Mouse (Mus musculus) gastrocnemius, postnatal 10 days (tissue): ENCODE results near the gene Aoc1. TPM values are rescaled to one million over a fixed set of nuclear protein-coding genes. Genes with fewer than 3 reads are reported as not detected.

Experiments
- DNase-seq: peaks from one replicate; pipeline ENCODE4 v3.0.0; 2021; ENCODE audit warnings: mixed read lengths
- long read RNA-seq, 2 experiments: library from polyadenylated mRNA; stranded (forward); transcript quantifications; one replicate each; pipeline ENCODE4 v2.0.0; 2021
- total RNA-seq, 2 experiments: library from RNA; stranded (reverse); gene quantifications; 2 replicates each; pipeline ENCODE4 v1.2.3; 2021

Aoc1 gene
- total RNA-seq = not detected
- long read RNA-seq, experiment 1 = 0 reads
- long read RNA-seq, experiment 2 = 0 reads

- DNase-seq = no peak
Observed at GRCm38 (mm10) chr6:48872596-48872995, at the start of gene Aoc1. TSS of gene Aoc1 (plus strand) at chr6:48872896.

- DNase-seq = no peak
Observed at GRCm38 (mm10) chr6:48825016-48825415, 47.7 kb upstream of the Aoc1 start.

GRCm38 (mm10) chr6:48828976-48829375, 43.7 kb upstream of the Aoc1 start:
- no peak for DNase-seq

- DNase-seq = no peak
Observed at GRCm38 (mm10) chr6:48829651-48830050, 43.0 kb upstream of the Aoc1 start.

DNA sequence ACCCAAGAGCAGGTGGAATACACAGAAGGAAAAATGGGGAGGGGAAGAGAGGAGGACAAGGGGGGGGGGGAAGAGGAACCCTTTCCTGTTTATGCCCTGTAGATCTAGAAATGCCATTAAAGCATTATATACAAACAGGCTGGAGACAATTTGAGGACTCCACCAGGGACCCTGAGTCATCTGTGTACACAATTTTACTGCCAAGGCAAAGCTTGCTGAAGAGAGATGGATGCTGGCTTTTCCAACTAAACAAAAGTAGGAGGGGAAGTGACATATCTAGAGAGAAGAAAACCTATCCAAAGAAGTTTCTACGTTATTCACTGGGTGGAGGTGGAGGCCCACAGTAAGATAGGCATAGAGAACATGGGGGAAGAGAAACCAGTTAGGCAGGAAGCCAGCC, 42.5 kb upstream of the Aoc1 start:
- DNase-seq = no peak

GRCm38 (mm10) chr6:48831141-48831540, 41.6 kb upstream of the Aoc1 start:
- DNase-seq = no peak

DNA sequence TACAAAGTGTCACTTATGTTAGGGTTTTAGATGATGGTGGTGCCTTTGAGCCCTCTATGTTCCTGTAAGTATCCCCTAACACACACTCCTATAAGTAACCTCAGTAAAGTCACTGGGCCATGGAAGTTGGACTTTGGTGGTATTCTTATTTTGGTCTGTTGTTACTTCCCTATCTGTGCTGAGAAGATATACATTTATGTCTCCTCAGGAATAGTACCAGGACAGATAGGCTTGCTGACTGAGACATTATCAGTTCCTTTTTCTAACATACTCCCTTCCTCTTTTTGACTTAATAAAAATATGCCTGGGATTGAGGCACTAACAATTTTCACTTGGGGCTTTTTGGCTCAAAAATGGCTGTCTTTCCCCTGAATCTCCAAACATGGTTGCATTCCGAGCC, 40.3 kb upstream of the Aoc1 start:
- DNase-seq = no peak

DNA sequence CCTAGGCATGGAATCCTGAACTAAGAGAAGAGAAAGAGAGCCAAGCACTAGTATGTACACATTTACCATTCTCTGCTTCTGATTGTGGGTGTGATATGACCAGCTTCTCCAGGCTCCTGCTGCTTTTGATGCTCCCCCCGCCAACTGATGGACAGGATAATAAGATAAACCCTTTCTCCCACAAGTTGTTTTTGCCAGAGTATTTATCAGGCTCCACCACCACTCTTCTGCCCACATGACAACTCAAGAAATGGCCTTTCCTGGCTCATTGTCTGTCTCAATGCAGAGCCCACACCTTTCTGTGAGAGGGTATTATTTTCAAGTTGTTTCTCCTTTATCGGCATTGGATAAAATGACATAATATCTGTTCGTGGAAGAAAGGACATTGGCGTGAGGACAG, 39.2 kb upstream of the Aoc1 start:
- no peak for DNase-seq

DNA sequence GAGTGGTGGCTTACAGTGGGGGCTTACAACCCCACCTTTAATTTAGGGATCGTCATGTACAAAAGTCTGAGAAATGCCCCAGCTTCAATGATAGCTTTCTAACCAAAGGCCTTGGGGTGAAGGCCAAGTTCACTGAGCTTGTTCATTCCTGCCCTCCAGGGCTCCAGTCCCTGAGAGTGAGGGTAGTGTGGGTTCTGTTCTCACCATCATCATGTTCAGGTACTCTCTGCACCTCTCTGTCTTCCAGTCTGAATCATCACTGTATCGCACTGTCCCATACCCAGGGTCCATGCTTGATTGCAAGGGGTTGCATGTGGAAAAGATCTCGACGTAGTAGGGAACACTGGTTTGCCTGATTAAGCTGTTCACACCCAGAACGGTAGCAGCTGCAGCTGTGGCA, 37.5 kb upstream of the Aoc1 start:
- no peak for DNase-seq

DNA sequence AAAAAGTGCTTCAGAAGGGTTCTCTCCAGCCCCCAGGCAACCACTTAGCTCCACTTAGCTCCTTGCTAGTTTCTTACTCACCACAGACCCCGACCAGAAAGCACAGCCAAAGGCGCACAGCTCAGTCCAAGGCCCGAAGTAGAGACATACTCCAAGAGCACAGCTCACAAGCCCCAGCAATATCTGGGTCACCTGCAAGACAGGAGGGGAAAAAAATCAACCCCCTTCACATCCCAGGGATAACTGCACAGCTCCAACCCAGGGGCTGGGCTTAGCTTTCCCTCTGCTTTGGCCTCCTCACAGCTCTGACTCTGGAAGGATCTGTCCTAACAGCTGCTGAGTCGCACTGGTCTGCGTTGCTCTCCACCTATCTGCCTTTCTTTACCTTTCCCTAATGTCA, 36.5 kb upstream of the Aoc1 start:
- DNase-seq = no peak

GRCm38 (mm10) chr6:48837516-48837915, 35.2 kb upstream of the Aoc1 start:
- DNase-seq = no peak

GRCm38 (mm10) chr6:48838321-48839080, 34.2 kb upstream of the Aoc1 start:
- no peak for DNase-seq

GRCm38 (mm10) chr6:48840371-48840969, 32.2 kb upstream of the Aoc1 start, which contains the start of gene Tmem176a:
TSS of gene Tmem176a (plus strand) at chr6:48840919.
- peak; percentile 44 for DNase-seq

DNA sequence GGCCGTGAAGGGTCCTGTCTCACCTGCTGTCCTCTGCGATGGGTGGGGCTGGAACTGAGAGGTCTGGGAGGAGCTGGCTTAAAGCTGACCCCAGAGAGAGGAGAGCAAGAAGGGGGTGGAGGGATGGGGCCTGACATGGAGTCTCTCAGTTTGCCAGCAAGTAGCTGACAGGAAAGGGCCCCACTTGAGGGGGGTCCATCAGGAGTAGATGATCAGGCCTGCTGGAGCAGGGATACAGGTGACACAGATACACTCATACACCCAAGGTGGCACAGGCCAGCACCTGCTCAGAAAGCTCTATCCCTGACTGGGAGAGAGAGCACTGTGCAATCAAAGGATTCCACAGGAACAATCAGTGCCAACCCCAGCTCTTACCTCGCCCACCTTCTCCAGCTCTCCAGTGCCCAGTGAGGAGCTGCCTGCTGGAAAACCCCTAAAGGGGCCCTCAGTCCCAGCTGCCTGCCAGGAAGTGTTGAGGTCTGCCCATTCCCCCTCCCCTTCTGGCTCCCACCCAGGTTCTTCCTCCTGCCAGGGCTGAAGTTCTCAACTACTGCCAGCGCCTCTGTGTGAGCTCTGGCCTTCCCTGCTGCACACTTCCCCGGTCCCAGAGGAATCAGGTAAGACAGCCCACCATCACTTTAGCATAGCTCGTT, 31.6 kb upstream of the Aoc1 start, which contains the start of gene Tmem176b:
TSS of gene Tmem176b (minus strand) at position 524 of the 653 bp plus-strand sequence.
- DNase-seq = peak; percentile 90

- DNase-seq = peak; percentile 27
Observed at GRCm38 (mm10) chr6:48842111-48842842, 30.4 kb upstream of the Aoc1 start.

- no peak for DNase-seq
Observed at GRCm38 (mm10) chr6:48845086-48845485, 27.6 kb upstream of the Aoc1 start.

DNA sequence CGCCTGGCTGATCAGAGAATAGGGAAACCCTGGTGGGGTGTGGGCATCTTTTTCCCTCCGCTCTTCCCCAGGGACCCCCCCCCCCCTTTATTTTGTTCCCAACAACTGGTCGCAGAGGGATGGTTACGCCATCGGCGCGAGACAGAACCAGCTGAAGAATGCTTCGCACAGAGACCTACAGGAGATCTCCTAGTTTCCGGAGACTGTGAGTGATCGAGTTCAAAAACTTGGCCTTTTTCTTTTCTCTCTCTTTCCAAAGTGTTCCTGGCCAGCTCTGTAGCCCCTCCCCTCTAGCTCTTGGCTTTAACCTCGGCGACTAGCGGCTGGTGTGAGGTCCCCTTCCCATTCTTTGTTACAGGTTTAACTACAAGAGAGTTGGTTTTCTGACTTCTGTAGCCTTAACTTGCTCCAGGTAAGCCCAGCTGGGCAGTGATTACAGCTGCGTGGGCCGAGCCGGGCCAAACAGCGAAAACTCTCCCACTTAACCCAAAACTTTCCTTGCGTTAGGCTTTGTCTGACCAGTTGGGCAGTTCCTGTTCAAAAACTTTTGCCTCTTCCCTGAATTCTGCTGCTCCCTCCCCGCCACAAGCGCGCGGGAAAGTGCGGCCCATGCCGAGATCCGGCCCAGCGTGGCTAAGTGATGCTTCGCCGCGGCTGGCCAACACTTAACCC, 20.7 kb upstream of the Aoc1 start:
- DNase-seq = peak; percentile 41

DNA sequence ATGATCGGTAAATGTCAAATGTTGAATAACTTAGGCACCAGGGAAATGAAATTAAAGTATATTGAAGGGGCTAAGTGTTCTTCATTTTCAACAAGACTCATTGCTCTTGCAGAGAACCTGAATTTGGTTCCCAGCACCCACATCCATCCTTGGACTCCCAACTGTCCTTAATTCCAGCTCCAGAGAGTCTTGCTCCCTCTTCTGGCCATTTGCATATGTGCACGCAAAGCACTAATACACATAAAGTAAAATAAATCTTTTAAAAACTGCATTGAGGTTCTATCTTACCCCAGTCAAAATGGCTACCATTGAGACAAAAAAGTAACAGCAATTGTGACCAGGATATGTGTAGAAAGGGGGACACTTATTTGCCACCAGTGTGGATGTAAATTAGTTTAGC, 18.5 kb upstream of the Aoc1 start:
- DNase-seq = no peak

DNA sequence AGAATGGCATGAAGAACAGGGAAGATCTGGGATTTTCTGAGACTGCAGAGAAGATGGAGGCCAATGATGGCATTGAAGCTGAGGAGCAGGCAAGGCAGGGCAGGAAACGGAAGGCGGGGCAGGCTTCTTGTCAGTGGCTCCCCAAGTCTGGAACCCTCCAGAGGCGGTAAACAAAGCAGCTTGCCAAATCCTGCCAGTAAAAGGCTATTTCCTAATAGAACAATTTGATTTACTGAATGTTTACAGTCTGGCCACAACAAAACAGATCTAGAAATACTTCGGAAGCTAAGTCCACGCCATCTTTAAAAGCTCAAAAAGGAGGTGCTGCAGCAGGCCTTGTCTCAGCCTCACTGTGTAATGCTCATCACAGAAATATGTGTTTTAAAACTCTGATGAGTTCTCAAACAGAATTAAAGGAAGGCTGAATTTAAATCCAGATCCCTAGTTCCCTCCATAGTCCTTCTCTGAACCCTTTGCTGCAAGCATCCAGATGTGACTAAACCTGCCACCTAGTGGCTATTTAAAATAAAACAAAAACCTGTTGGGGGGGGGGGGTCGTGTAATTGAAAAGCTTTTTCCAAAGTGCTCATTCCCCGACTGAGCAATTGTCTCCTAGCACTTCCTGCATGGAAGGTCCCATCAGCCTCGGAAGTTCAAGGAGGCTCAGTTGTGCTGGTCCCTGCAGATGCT, 14.9 kb upstream of the Aoc1 start:
- DNase-seq = no peak

DNA sequence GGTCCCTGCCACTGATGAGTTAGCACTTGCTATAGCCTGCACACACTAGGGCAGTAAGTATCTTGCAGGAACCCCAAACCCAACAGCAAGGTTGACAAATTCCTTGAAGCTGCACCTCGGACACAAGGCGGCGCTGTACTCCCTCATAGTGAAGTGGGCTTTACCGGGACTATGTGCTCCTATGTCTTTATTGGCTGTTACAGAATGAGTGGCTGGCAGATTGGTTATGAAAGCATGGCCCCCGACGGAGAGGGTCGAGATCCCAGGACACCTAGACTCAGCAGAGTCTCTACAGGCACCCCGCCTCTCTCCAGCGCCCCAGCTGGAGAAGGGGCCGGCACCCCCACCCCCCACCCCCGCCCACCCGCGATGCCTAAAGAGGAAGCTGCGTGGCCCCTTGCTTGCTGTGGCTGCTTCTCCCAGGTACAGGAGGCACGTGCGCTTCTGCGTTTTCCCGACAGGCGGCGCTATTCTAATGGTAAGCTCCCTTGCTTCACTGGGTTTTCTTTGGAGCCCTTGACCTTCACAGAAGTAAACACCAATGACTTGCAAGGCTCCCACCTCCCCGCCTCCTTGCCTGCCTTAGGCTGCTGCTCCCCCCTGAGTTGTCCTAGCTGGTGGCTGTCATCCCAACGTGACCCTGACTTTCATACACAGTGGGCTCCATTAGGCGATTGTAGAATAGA, 12.4 kb upstream of the Aoc1 start:
- peak; percentile 66 for DNase-seq

GRCm38 (mm10) chr6:48860851-48861250, 11.8 kb upstream of the Aoc1 start:
- DNase-seq = no peak
